Mouse (Mus musculus): Measurements from ENCODE around the gene Gm11444.

The Gm11444 gene

GRCm38 (mm10) chr11:85814678-85815077 is 35.5 kb downstream of the Gm11444 start:
- no peak for DNase-seq (ENCODE audit: low read depth, low spot score)

- DNase-seq (ENCODE audit: low read depth, low spot score): no peak
Measured at GRCm38 (mm10) chr11:85812201-85812966, 37.7 kb downstream of the Gm11444 start.

- DNase-seq (ENCODE audit: low read depth, low spot score): no peak
Measured at GRCm38 (mm10) chr11:85811676-85812075, 38.5 kb downstream of the Gm11444 start.

- no peak for DNase-seq (ENCODE audit: low read depth, low spot score)
Measured at GRCm38 (mm10) chr11:85811229-85811628, 38.9 kb downstream of the Gm11444 start.

GRCm38 (mm10) chr11:85807353-85807752 is 42.8 kb downstream of the Gm11444 start:
- no peak for DNase-seq (ENCODE audit: low read depth, low spot score)

GRCm38 (mm10) chr11:85805779-85806178 is 44.4 kb downstream of the Gm11444 start:
- DNase-seq (ENCODE audit: low read depth, low spot score): no peak

GRCm38 (mm10) chr11:85804048-85804447 is 46.1 kb downstream of the Gm11444 start:
- no peak for DNase-seq (ENCODE audit: low read depth, low spot score)

- DNase-seq (ENCODE audit: low read depth, low spot score): no peak
Measured at GRCm38 (mm10) chr11:85800380-85800779, 49.8 kb downstream of the Gm11444 start.

GRCm38 (mm10) chr11:85799856-85800255 is 50.3 kb downstream of the Gm11444 start:
- DNase-seq (ENCODE audit: low read depth, low spot score): no peak

- DNase-seq (ENCODE audit: low read depth, low spot score): no peak
Measured at GRCm38 (mm10) chr11:85799456-85799855, 50.7 kb downstream of the Gm11444 start.
